Mouse (Mus musculus): Measurements from ENCODE around the gene Piezo1. TPM values are rescaled to one million over a fixed set of nuclear protein-coding genes. Genes with fewer than 3 reads are reported as not detected.
A peak's percentile ranks its signal among the peaks of the same experiment; 100 is the strongest.

Gene Piezo1
- total and polyA plus RNA-seq, 2 experiments from 2014 or later, result 10.1 to 92.7 TPM

DNA sequence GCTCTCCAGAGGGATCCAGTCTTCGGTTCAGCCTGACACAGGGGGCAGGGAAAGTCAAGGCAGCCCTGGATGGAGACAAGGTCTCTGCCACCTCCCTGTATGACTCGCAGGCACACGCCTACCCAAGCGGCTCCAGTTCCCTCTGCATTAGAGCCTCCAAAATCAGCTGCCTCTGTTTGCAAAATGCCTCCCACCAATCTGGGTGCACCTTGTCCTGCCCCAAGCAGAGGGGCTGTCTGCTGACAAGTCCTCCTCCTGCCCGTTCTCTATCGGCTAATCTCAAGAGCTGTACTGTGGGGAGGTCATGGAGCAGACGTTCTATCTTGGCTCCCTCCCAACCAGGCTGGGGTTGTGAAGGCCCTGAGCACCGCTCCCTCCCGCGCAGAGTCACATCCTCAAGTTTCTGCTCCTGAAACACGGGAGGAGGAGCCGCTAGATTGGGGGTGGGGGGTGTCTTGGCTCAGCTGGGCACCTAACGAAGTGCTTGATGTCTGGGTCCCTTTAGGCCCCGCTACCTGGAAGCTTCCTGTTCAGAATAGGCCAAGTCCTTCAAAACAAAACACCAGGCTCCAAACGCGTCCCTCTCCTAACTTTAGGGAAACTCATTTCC lies 76.1 kb downstream of the Piezo1 start:
- H3K27ac ChIP-seq (ENCODE audit: low read depth), result peak overlapping the region; percentile 87
- peak overlapping the region; percentile 92 for H3K4me3 ChIP-seq (ENCODE audit: low read depth, low read length)
- WGBS, result under 1% methylated on average over 16 of the region's 16 CpGs
- H3K36me3 ChIP-seq (replicated peaks; ENCODE audit: control insufficient read depth, insufficient read depth, low read length), result peaks cover 40% of the 10 kb centered on the region
- TF ChIP-seq EP300 (IDR thresholded peaks at IDR 0.05; ENCODE audit: low read depth), result no peak
- no peak for TF ChIP-seq CTCF (IDR thresholded peaks at IDR 0.05; ENCODE audit: low read depth)
- peak; percentile 34 for ATAC-seq (ENCODE audit: insufficient read depth, low read depth)
- peak overlapping the region; percentile 86 for H3K9ac ChIP-seq (replicated peaks; ENCODE audit: low read depth, low read length)
- peak; percentile 69 for DNase-seq (ENCODE audit: low spot score)
- peak overlapping the region; percentile 81 for H3K4me2 ChIP-seq (ENCODE audit: low read depth, low read length)
- H3K27me3 ChIP-seq (ENCODE audit: control insufficient read depth, insufficient read depth, low read length), result no peaks in the 10 kb centered on the region
- H3K4me1 ChIP-seq (ENCODE audit: control insufficient read depth, insufficient read depth), result peaks cover 11% of the 10 kb centered on the region; the same call in 1 of the 2 replicates
- no peaks in the 10 kb centered on the region for H3K9me3 ChIP-seq (replicated peaks; ENCODE audit: control insufficient read depth, low read length)

DNA sequence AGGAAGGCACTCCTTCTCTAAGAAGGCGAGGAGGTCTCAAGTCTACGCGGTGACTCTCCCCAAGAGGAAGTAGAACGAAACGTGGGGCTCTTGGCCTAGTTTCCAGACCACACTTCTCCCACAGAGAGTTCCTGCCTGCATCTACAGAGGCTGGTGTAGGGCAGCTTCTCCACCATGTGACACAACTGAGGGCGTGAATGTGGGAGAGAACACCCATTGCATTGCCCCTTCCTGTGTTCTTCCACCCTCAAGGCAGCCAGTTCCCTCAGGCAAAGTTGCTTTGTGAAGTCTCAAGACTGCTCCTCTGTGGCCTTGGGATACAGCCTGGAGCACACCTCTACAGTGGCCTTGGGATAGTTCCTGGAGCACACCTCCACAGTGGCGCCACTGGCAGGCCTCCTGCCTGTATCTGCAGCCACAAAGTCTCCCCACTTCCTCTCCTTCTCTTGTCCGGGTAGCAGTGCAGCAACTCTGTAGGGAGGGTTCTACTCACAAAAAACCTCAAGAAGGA lies 77.2 kb downstream of the Piezo1 start:
- WGBS, result 83% methylated on average over 8 of the region's 8 CpGs
- Histone ChIP-seq H3K27ac (ENCODE audit: low read depth) (peak overlapping the region; percentile 11; the same call in 1 of the 2 replicates), H3K36me3 (replicated peaks; ENCODE audit: control insufficient read depth, insufficient read depth, low read length) (peaks cover 40% of the 10 kb centered on the region), H3K9me3 (replicated peaks; ENCODE audit: control insufficient read depth, low read length) (no peaks in the 10 kb centered on the region), H3K4me1 (ENCODE audit: control insufficient read depth, insufficient read depth) (peaks cover 11% of the 10 kb centered on the region; the same call in 1 of the 2 replicates), H3K9ac (replicated peaks; ENCODE audit: low read depth, low read length) (no peak overlapping the region), H3K4me3 (ENCODE audit: low read depth, low read length) (peak overlapping the region; percentile 92; the same call in 1 of the 2 replicates), H3K4me2 (ENCODE audit: low read depth, low read length) (peak overlapping the region; percentile 81; the same call in 1 of the 2 replicates), H3K27me3 (ENCODE audit: control insufficient read depth, insufficient read depth, low read length) (no peaks in the 10 kb centered on the region)
- ATAC-seq (ENCODE audit: insufficient read depth, low read depth), result no peak
- TF ChIP-seq CTCF (IDR thresholded peaks at IDR 0.05; ENCODE audit: low read depth), result no peak
- no peak for TF ChIP-seq EP300 (IDR thresholded peaks at IDR 0.05; ENCODE audit: low read depth)
- no peak for DNase-seq (ENCODE audit: low spot score)

DNA sequence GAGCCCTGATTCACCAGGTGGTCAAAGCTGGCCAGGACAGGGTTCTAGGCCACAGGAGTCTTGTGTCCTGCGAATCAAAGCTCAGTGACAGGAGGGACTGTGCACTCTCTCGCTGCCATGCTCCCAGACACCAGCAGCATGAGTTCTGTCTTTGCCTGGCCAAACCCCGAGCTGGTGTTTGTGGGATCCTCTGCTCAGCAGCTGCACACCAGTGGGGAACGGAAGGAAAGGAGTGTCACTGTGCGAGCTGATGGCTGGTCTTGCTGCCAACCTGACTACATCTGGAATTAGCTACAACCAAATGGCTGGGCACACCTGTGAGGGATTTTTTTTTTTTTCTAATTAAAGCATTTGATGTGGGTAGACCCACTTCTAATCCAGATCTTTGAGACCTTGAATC lies 80.4 kb downstream of the Piezo1 start:
- DNase-seq (ENCODE audit: low spot score), result no peak

DNA sequence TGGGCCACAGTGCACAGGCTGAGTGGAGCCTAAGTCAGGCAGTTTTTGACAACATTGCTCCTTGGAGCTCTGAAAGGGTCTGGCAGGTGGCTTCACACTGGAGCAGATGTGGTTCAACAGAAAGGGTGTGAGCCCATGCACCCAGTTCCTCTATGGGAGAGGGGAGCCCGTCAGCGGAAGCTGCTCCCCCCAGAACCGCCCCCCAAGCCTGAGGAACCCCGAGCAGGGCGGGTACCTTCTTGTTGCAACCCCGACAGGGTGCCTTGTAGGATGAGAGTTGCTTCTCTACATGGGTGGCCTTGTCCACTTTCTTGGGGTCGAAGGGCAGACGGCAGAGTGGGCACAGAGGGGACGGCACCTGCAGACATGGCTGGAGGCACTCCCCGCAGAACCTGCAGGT lies 81.2 kb downstream of the Piezo1 start:
- 84% methylated on average over 10 of the region's 10 CpGs for WGBS
- H3K27ac ChIP-seq (ENCODE audit: low read depth), result peak overlapping the region; percentile 13; the same call in 1 of the 2 replicates
- DNase-seq (ENCODE audit: low spot score) (no peak), ATAC-seq (ENCODE audit: insufficient read depth, low read depth) (no peak)
- peak overlapping the region; percentile 13; the same call in 1 of the 2 replicates for H3K4me3 ChIP-seq (ENCODE audit: low read depth, low read length)
- H3K36me3 ChIP-seq (replicated peaks; ENCODE audit: control insufficient read depth, insufficient read depth, low read length), result peaks cover 59% of the 10 kb centered on the region
- no peaks in the 10 kb centered on the region for H3K9me3 ChIP-seq (replicated peaks; ENCODE audit: control insufficient read depth, low read length)
- no peak overlapping the region for H3K9ac ChIP-seq (replicated peaks; ENCODE audit: low read depth, low read length)
- H3K4me1 ChIP-seq (ENCODE audit: control insufficient read depth, insufficient read depth), result peaks cover 5% of the 10 kb centered on the region; the same call in 1 of the 2 replicates
- no peaks in the 10 kb centered on the region for H3K27me3 ChIP-seq (ENCODE audit: control insufficient read depth, insufficient read depth, low read length)
- H3K4me2 ChIP-seq (ENCODE audit: low read depth, low read length), result peak overlapping the region; percentile 3; the same call in 1 of the 2 replicates
- no peak for TF ChIP-seq CTCF (IDR thresholded peaks at IDR 0.05; ENCODE audit: low read depth)
- TF ChIP-seq EP300 (IDR thresholded peaks at IDR 0.05; ENCODE audit: low read depth), result no peak

More for the DNA sequence above, 80.4 kb downstream of the Piezo1 start:
- WGBS, result 84% methylated on average over 5 of the region's 5 CpGs
- Histone ChIP-seq H3K9ac (replicated peaks; ENCODE audit: low read depth, low read length) (no peak overlapping the region), H3K4me3 (ENCODE audit: low read depth, low read length) (peak overlapping the region; percentile 13; the same call in 1 of the 2 replicates), H3K9me3 (replicated peaks; ENCODE audit: control insufficient read depth, low read length) (no peaks in the 10 kb centered on the region), H3K4me2 (ENCODE audit: low read depth, low read length) (peak overlapping the region; percentile 3; the same call in 1 of the 2 replicates), H3K4me1 (ENCODE audit: control insufficient read depth, insufficient read depth) (peaks cover 6% of the 10 kb centered on the region; the same call in 1 of the 2 replicates), H3K27ac (ENCODE audit: low read depth) (peak overlapping the region; percentile 13; the same call in 1 of the 2 replicates), H3K36me3 (replicated peaks; ENCODE audit: control insufficient read depth, insufficient read depth, low read length) (peaks cover 54% of the 10 kb centered on the region), H3K27me3 (ENCODE audit: control insufficient read depth, insufficient read depth, low read length) (no peaks in the 10 kb centered on the region)
- no peak for ATAC-seq (ENCODE audit: insufficient read depth, low read depth)
- TF ChIP-seq EP300 (IDR thresholded peaks at IDR 0.05; ENCODE audit: low read depth), result no peak
- no peak for TF ChIP-seq CTCF (IDR thresholded peaks at IDR 0.05; ENCODE audit: low read depth)

DNA sequence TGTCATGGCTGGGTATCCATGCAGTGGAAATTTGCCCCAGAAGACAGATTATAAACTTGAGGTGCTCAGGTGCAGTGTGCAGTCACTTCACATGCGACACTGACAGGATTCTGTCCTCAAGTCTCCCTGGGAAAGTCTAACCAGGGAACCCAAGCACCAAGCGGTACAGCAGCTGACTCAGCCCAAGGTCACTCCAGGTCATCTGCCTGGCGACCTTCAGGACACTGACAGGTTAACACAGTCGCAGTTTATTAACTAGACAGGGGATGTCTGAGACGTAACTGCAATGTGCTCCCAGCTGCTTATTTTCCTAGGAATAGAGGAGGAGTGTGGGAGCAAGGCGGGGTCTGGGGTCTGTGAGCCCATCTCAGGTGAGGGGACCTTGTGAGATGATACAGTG lies 81.7 kb downstream of the Piezo1 start:
- Histone ChIP-seq H3K9ac (replicated peaks; ENCODE audit: low read depth, low read length) (no peak overlapping the region), H3K36me3 (replicated peaks; ENCODE audit: control insufficient read depth, insufficient read depth, low read length) (peaks cover 59% of the 10 kb centered on the region), H3K27me3 (ENCODE audit: control insufficient read depth, insufficient read depth, low read length) (no peaks in the 10 kb centered on the region), H3K4me1 (ENCODE audit: control insufficient read depth, insufficient read depth) (no peaks in the 10 kb centered on the region; the same call in 1 of the 2 replicates), H3K27ac (ENCODE audit: low read depth) (no peak overlapping the region; the same call in 1 of the 2 replicates), H3K9me3 (replicated peaks; ENCODE audit: control insufficient read depth, low read length) (no peaks in the 10 kb centered on the region), H3K4me3 (ENCODE audit: low read depth, low read length) (no peak overlapping the region), H3K4me2 (ENCODE audit: low read depth, low read length) (no peak overlapping the region)
- no peak for TF ChIP-seq EP300 (IDR thresholded peaks at IDR 0.05; ENCODE audit: low read depth)
- no peak for TF ChIP-seq CTCF (IDR thresholded peaks at IDR 0.05; ENCODE audit: low read depth)
- ATAC-seq (ENCODE audit: insufficient read depth, low read depth) (no peak), DNase-seq (ENCODE audit: low spot score) (no peak)
- 72% methylated on average over 6 of the region's 6 CpGs for WGBS
